Mouse (Mus musculus): ENCODE measurements at regions not wholly inside any gene's neighbourhood (a gene's known extent, or its start where the extent isn't known, plus 50 kb on each side); places are given as distances from the start of the nearest gene placed in this dataset.

DNA sequence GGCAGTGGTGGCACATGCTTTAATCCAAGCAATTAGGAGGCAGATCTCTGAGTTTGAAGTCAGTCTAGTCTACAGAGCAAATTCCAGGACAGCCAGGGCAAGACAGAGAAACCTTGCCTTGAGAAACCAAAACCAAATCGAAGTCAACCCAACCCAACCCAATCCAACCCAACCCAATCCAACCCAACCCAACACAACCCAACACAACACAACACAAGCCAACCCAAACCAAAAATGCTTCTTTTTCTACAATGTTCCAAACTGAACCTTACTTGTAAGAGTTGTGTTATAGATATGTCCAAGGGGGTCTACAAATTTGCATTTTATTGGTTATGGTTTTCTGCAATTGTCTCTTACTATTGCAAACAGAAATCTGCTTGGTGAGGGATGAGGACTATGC is 52.8 kb upstream of the Chodl start:
- no peak for DNase-seq

DNA sequence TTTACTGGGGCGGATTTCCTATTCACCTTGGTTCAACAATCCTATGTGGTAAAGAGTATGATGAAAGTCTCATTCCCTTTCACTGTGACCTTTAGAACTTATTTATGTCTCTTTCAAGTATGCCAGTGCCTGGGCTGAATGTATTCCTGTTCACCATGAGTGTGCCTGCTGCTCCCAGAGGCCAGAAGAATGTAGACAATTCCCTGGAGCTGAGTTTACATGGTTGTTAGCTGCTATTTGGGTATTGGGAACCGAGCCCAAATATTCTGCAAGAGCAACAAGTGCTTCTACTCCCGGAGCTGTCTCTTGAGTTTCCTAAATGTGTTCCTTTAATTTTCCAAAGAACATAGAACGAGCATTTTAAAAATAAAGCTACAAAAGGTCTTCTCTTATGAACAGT is 71.7 kb upstream of the Chodl start:
- no peak for DNase-seq

DNA sequence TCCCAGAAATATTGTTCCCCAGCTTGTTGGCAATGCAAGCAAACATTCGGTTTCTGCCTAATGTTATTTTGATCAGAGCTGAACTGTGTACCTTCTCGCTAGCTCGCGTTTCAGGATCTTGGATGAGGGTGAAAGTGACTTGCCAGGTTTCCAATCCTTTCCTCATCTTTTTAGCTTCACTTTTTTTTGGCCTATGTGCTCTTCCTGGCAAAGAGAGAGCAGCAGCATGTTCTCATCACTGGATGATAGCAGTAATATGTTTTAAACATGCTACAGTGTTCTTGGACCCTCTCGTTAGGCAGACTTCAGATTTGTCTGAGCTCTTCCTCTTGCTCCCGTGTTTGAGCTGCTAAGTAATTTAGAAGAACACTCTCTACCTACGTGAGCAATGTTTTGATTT is 99.8 kb upstream of the Chodl start:
- DNase-seq = no peak

DNA sequence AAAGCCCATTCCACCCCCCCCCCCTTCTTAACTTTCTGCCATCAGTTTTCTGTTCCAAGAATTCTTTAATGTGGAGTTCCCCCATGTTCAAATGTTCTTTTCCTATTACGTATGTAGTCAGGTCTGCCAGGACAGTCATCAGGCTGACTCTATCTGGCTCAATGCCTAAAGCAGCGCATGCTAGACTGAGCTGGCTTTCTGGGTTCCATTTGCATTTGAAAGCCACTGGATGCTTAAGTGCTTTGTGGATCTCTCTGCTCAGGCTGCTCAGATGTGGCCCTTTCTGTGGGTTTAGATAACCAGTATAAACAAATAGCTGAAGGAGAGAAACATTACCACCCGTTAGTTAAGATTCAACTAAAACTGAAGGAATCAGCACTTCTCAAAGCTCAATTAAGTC is 103.0 kb upstream of the Chodl start:
- no peak for DNase-seq

DNA sequence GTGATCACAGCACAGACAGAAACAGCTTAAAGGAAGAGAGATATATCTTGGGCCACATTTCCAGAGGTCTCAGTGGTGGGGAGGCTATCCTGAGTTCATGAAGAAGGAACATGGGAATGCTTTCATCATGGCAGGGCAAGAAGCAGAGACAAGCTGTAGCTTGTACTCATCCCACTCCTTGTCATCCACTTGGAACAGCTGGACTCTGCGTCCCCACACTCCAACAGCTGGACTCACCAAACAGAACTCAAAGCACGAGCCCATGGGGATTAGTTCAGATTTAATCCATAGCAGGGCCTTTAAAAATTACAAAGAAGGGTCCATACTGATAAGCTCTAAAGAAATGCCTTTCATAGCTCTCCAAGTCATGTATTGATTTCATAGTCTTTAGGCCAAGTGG is 140.7 kb upstream of the Chodl start:
- no peak for DNase-seq

DNA sequence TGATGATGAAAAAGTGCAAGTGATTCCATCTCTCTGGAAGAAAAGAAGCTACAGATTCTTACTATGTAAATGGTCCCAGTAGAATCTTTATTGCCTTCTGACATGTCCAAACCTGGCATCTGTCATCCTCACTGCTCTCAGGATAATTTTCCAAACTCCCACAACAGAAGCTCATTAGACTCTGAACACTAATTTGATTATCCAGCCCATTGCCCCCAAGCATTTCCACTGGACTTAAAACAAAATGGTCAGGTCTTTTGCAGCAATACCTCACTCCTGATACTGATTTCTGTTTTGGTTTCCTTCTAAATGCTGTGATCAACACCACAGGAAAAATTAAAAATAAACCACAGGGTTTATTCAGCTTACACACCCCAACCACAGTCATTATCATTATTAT is 171.5 kb upstream of the Chodl start:
- DNase-seq = no peak

DNA sequence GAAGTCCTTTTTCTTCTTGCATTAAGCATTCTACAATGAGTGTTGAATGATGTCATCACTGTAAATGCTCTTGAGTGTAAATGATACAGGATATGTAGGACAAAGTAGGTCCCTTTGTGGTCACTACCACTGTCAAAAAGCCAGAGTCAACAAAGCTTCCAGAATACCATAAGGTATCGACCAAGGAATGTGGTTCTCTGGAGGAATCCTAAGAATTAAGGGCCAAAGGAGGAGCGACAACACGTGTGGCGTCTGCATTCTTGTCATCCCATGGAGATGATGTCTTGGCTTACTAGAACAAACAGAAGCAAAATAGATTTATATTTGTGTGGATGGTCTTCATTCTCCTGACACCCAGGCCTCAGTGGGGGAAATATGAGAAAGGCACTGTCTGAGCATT is 161.4 kb upstream of the D16Ertd472e start:
- no peak for DNase-seq

DNA sequence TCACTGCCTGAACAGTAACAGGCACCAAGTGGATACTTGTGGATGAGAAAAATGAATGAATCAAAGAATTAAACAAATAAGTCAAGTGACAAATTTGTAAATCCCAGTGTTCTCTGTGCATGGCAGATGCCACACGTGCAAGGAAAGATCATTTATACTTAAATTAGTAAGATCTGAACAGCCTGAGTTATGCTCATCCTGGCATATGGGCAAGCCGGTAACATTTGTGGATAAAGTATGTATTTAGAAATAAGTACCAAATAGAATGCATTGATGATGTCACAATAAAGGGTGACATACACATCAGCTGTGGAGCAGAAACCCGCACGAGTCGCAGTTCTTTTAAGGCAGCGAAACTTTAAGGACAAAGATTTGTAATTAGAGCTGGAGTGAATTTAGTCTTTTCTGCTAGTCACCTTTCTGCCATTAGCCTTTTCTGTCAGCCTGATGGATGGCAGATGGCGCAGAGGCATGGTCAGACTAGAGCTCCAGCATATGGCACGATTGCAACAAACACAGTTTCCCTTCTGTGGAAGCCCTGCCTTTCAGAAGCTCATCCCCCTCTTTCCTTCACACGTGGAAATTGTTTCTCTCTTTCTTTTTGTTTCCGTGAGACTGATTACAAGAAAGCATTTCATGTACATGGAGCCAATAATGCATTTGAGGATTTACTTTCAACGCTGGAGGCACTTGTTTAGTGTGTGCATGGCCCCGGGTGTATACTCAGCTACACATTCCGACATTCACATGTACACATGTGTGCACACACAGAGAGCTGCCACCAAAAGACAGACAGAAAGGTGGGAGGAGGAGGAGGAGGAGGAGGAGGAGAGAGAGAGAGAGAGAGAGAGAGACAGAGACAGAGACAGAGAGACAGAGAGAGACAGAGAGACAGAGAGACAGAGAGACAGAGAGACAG is 154.3 kb upstream of the D16Ertd472e start:
- no peak for DNase-seq

DNA sequence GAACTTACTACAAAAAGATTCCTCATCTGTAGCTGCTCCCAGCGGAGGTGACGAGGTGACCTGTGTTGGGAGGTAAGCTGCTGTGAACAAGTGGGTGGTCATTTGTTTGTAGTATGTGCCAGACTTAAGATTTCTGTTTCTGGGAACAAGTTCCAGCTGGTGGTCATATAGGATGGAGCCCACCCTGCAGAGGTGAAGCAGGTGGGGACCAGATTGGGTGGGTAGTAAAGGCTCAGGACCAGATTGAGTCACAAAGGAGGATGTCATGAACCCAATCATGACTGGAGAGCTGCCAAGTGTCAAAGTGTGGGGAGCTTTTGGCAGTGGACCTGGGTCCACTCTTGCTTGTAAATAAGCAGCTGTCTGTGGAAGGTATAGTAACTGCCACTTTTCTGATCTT is 149.0 kb upstream of the D16Ertd472e start:
- no peak for DNase-seq

DNA sequence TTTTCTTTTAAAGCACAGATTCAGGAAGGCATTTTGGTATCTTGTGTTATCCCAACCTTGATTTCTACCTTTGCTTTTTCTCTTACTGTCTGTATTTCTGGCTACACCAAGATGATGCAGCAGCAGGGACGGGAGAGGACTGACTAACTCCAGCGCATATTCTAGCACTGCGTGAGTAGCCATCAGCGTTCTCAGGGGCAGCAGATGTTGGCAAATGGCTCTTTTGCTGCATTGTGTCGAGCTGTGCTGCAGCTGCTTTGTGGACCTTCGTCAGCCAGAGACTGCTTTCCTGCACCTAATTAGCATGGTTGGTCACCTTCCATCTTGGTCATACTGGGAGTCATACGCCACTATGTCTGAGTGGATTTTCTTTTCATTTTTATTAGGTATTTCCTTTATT is 133.4 kb upstream of the D16Ertd472e start:
- no peak for DNase-seq

DNA sequence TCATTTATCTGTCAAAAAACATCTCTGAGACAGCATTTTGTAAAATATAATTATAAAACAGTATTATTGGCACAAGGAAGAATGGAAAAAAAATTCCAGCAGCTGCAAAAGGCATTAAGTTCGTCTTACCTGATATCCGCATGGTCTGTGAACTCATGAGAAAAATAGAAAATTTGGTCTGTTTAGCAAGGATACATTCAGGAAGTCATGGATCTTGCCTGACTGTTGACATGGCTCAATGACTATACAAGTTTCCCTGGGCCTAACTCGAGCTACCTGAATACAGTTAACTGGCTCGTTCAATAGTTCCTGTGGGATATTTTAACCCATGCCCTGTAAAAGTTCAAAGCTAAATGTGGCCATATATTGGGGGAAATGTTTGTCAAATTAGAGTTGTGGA is 131.1 kb upstream of the D16Ertd472e start:
- no peak for DNase-seq

DNA sequence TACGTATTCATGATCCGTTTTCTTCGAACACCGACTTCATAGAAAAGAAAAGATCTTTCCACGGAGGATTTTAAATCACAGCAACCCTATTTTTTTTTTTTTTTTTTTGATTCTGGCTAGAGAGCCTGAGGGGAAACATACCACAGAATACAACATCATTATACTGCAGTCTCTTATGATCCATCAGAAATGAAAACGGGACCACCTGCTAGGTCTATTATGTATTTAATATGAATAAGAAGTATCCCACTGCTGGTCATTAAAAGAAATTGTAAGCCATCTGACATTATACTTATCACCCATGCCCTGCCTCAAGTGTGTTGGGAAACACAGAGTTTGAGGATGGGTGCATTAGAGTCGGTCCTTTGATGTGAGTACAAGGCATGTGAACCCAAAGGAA is 130.7 kb upstream of the D16Ertd472e start:
- DNase-seq = no peak

DNA sequence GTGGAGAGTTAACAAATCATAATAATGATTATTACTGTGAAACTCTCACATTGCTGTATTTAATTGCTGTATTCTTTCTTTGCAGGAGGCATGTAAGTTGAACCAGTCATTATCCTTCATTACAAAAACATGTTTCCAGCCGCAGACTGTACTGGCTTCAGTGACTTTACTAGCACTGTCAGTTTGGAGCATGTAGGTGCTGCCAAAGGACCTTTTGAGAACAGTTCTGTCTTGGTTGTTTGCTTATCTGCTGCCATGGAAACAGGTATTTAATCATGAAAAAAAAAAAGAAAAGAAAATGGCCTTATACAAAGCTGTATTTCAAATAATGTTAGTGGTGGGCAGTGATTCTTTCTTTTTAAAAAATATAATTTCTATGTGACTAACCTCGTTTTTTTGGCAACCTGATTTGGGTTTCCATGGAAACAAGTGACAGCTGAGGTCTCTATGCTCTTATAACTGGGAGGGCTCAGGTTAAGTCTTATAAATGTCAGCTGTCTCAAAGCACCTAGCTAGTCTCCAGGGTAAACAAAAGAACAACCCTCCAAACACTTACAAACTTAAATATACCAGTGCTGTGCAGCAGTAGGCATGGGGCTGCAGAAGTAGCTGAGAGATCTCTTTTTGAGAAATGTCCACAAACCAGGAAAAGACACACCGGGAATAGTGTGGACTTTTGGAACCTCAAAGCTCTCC is 121.2 kb upstream of the D16Ertd472e start:
- DNase-seq = no peak

DNA sequence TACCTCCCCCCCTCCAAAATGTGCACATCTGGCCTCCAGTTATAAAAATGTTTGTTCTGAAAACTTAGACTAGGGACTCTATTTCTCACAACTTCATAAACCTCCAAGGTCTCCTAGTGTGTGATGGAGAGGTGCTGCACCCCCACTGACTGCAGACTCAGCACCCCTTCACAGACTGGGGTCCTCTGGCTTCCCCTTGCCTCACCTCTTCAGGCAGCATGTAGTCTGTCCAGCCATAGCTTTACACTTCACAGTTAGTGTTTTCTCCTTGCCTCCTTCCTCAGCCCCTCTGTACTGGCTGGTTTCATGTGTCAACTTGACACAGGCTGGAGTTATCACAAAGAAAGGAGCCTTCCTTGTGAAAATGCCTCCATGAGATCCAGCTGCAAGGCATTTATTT is 111.7 kb upstream of the D16Ertd472e start:
- no peak for DNase-seq

DNA sequence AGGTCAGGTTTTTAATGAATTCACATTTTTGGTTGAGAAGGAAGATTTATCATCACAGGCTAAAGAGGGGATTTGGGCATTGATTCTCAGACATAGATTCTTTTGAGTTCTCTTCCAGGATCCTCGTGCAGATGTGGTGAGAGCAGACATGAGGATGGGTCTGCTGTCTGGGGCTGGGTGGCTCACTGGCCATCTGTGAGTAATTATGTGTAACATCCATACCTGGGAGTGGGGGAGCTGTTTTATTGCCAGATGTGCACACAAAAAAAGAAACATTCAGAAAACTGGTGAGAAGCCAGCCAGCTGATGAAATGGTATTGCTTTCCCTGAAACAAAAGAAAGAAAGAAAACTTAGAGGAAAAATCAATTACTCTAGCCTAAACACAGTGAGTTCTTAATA is 108.7 kb upstream of the D16Ertd472e start:
- no peak for DNase-seq

DNA sequence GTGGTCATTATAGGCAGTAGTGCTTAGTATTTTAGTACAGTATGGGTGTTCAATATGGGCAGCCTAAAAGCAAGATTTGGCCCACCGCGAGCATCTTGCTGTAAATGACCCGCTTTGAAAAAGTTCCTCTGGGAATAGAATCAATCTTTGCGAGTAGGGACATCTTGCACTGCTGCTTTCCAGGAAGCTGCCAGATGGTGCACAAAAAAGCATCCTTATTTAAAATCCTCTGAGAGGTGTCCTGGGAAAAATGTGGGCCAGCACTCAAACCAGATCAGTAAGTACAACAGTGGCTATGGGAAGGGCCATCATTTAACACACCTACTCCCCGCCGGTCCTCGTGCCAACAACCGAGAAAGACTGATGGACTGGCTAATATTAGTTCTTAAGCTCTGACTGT is 107.5 kb upstream of the D16Ertd472e start:
- no peak for DNase-seq

DNA sequence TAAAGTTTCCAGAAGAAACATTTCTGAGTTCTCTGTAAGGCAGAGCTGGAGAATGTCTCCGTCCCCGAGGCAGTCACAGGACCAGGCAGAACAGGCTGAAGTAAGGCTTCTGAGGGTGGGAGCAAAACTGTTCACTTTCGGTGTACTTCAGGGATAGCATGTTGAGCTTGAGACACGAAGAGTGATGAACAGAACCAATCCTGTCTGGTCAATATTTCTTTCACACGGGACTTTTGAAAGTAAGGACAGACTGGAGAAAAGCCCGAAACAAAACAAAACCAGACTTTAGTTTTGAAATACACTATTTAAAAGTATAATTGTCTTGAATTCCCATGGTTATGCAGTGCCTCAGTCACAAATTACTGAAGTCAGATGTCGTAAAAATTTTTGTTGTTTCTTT is 84.6 kb upstream of the D16Ertd472e start:
- no peak for DNase-seq

DNA sequence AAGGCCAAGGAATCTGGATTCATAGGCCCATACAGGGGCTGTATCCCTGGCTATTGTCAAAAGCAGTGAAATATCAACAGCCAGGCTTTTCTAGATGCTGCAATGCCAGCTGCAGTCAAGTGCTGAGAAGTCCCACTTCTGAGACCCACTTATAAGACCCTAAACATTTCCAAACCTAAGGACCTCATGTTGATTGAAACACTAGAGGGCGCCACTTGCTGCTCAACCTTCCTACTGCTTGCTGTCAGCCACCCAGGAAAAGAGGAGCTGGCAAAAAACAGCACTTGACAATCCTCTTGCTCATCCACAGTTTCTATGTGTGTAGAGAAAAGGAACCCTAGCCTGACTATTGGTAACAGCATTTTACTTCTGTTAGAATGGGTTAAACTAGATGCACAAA is 68.2 kb upstream of the D16Ertd472e start:
- no peak for DNase-seq

DNA sequence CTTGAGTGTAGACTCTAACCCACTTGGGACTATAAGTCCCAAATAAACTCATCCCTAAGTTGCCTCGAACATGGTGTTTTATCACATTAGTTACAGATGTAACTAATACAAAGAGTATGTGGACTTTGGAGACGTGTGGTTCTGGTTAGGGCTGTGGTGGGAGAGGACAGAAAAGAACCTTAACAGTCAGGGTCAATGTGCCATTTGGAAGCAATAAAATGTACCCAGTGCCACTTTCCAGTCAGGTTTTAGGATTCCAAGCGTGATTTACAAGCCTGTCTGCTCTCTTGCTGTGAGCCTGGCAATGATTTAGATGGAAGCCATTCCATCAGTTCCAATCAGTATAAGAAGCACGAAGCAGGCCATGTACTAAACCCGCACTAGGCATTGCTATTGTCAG is 65.2 kb upstream of the D16Ertd472e start:
- DNase-seq = no peak

DNA sequence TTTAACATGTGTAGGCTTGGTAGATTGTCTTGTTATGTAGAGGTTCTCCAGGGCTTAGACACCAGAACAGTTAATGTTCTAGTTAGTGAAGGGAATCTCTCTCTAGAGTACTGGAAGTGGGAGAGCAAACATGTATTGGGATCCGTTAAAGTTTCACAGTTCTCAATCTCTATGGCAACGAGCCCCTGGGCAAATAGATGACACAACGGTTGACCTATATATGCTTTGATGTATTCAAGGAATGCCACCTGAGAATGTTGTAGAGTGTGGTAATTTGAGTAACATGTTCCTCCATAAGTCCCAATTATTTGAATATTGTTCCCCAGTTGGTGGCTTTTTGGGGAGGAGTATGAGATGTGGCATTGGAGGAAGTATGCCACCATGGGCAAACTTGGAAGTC is 64.7 kb upstream of the D16Ertd472e start:
- no peak for DNase-seq

DNA sequence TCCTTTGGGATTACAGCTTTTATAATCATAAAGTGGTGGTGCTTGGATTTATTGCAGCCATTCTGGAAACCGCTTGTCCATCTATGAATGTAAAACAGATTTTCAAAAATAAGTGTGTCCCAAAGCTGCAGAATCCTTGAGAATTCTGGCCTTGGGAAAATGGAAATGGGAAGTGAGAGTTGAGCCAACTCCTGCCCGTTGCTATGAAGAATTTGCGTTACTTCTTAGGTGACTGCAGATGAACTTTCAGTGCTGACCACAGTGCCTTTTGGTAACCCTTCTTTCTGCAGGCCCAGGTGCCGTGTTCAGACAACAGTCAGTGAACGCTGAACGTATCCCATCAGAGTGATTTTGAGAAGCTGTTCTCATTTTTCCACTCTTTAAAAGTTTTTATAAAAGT is 60.9 kb upstream of the D16Ertd472e start:
- DNase-seq = no peak

DNA sequence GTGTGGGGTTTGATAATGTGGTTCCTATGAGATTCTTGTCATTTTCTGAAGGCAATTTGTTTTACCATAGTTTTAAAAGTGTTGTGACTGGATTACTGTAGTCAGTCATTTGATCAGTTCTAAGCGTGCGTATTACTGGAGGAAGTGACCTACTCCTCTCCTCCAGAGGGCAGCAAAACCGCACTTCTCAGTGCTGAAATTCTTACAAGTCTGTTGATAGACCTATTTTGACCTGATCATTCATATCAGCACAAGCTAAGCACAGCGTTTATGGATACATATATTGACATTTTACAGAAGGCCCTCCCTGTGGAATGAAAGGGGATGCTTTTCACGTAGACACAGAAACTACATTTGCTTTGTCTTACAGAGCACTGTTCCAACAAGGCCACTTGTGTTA is 60.5 kb upstream of the D16Ertd472e start:
- DNase-seq = peak in 1 of 2 experiments; percentile 3

DNA sequence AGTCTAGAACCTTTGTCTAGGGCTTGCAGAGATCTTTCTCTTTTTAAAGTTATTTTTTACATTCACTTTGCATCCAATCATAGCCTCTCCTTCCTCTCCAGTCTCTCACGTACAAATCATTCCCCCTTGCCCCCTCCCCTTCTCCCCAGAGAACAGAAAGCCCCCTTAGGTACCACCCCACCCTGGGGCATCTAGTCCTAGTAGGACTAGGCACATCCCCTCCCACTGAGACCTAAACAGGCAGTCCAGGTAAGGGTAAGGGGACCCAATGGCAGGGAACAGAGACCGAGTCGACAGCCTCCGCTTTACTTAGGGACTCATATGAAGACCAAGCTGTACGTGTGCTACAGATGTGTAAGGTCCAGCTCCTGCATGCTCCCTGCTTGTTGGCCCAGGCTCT is 59.3 kb upstream of the D16Ertd472e start:
- DNase-seq = no peak

DNA sequence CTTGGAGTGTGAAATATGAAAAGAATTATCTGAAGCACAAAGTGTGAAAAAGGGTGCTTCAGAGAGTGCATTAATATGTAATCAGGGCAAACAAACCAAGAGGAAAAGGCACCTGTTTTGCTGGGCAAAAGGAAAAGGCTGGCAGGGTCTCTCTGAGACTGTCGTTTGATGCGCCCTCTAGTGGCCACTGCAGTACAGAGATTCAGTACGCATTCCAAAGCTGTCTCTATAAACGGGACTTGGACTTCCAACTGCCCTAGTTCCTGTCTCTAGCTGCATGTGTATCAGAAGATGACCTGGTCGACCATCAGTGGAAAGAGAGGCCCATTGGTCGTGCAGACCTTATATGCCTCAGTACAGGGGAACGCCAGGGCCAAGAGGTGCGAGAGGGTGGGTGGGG is 58.7 kb upstream of the D16Ertd472e start:
- peak; percentile 7 to 55 for DNase-seq

DNA sequence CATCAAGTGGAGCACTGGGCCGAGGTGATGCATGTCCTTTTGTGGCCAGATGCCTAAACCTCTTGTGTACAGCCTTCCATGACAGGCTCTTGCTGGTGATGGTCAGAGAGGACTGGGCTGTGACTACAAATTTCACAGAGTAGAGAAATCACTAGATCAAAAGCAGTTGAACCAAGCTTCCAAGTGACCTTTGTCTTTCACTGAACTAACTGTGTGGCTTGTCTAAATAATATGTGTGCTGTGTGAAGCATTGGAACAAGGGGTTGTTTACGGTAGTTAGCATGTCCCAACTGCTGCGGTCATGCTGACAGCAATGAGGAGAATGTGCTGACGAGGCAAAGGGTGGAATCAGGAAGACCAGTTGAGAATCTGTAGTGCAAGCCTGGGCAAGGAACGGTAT is 55.3 kb upstream of the D16Ertd472e start:
- DNase-seq = no peak

Data from kidney, adult 8-10 months (tissue).